Mouse (Mus musculus): ENCODE measurements around the gene Cryba1.

DNA sequence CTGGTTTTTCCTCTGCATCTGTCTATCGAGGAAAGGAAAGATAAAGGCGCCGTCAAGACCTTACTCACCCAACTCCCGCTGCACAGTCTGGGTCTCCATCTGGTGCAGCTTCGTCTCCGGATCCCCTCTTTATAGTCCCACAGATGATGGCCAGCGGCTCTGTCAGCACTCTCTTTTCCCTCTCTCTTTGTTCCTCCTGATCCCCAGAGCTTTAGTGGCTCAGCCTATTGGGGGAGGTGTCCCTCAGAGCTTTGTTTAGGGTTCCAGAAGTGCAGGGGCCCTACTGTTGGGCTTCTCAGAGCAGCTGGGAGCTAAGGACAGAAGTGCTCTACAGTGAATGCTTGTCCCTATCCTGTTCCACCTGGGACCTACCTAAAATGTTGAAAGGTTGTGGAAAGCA lies at the start of gene Cryba1:
- TF ChIP-seq CTCF (IDR thresholded peaks at IDR 0.05; ENCODE audit: low read depth, low read length) (no peak), POLR2A (IDR thresholded peaks at IDR 0.05; ENCODE audit: borderline replicate concordance, low read depth, low read length) (no peak)
